9 mouse cellular contexts compared by ENCODE assay signal in the genomic region with DNA sequence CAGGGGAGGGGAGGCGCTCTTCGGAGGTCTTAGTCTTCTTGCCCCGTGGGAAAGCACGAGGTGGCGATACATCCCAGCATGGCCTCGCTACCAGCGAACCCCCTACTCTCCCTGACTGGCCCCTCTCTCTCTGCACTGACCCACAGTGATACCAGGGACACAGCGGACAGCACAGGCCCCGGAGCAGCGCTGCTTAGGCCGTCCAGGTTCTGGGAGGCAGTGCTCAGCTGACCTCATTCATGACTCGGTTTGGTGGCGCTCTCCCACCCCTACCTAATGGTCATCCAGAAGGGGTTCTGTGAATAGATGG. TPM values are rescaled to one million over a fixed set of nuclear protein-coding genes. Genes with fewer than 3 reads are reported as not detected.
DNase-seq lines count a peak whose midpoint lies in the region; ATAC-seq and TF ChIP-seq lines count a peak whose summit lies in the region.
"Had no signal": no experiment of that assay in that cellular context is flagged by ENCODE, and none has a peak within 500 bp of the region (broad histone marks: within the 10 kb centered on the region; RNA-seq: fewer than 3 reads in every experiment).

No protein-coding gene starts in this region.

- TF ChIP-seq EP300 in lung, postnatal 0 days (IDR thresholded peaks at IDR 0.05), result no peak

- H3K27me3 ChIP-seq in lung, postnatal 0 days (replicated peaks; ENCODE audit: insufficient read depth, low read length), result no peaks in the 10 kb centered on the region
- H3K27me3 ChIP-seq in hindbrain, embryonic 16.5 days (replicated peaks; ENCODE audit: control insufficient read depth, insufficient read depth, low read length), result peaks cover 5% of the 10 kb centered on the region
- H3K27me3 ChIP-seq in myocyte (ENCODE audit: control insufficient read depth, insufficient read depth, insufficient read length), result no peaks in the 10 kb centered on the region

- 68% methylated on average over 13 of the region's 13 CpGs for WGBS in lung, postnatal 0 days
- 54% methylated on average over 13 of the region's 13 CpGs for WGBS in hindbrain, embryonic 16.5 days

- peak overlapping the region; percentile 33 for H3ac ChIP-seq in myocyte (ENCODE audit: control insufficient read depth, insufficient read length)

- peaks cover 36% of the 10 kb centered on the region for H3K79me2 ChIP-seq in myocyte (ENCODE audit: control insufficient read depth, insufficient read depth)

- H3K36me3 ChIP-seq in lung, postnatal 0 days (ENCODE audit: insufficient read depth, low read length), result no peaks in the 10 kb centered on the region
- H3K36me3 ChIP-seq in hindbrain, embryonic 16.5 days (ENCODE audit: control insufficient read depth, insufficient read depth, low read length), result no peaks in the 10 kb centered on the region
- no peaks in the 10 kb centered on the region for H3K36me3 ChIP-seq in myocyte (ENCODE audit: control insufficient read depth, insufficient read depth)

- H3K9ac ChIP-seq in lung, postnatal 0 days (replicated peaks; ENCODE audit: low read depth), result no peak overlapping the region
- H3K9ac ChIP-seq in hindbrain, embryonic 16.5 days (ENCODE audit: low read depth, low read length), result peak overlapping the region; percentile 67

- peak; percentile 4 for ATAC-seq in lung, postnatal 0 days
- peak; percentile 61 for ATAC-seq in hindbrain, embryonic 16.5 days

- no peaks in the 10 kb centered on the region for H3K9me3 ChIP-seq in lung, postnatal 0 days (ENCODE audit: low read length)
- no peaks in the 10 kb centered on the region for H3K9me3 ChIP-seq in hindbrain, embryonic 16.5 days (ENCODE audit: control insufficient read depth, low read length)

- H3K4me1 ChIP-seq in lung, postnatal 0 days (ENCODE audit: insufficient read depth, low read depth, low read length), result peaks cover 3% of the 10 kb centered on the region; the same call in 1 of the 2 replicates
- H3K4me1 ChIP-seq in hindbrain, embryonic 16.5 days (ENCODE audit: control insufficient read depth, insufficient read depth, low read depth, low read length), result peaks cover 15% of the 10 kb centered on the region

- H3K4me2 ChIP-seq in lung, postnatal 0 days (replicated peaks; ENCODE audit: low read depth, low read length), result peak overlapping the region; percentile 33
- peak overlapping the region; percentile 72 for H3K4me2 ChIP-seq in hindbrain, embryonic 16.5 days (ENCODE audit: low read length)
- peak overlapping the region; percentile 87 for H3K4me2 ChIP-seq in myocyte (ENCODE audit: low read depth)

- H3K27ac ChIP-seq in lung, postnatal 0 days (ENCODE audit: low read length), result peak overlapping the region; percentile 95; the same call in 1 of the 2 replicates
- H3K27ac ChIP-seq in hindbrain, embryonic 16.5 days (ENCODE audit: low read depth, low read length), result peak overlapping the region; percentile 70

- TF ChIP-seq CTCF in lung, postnatal 0 days (IDR thresholded peaks at IDR 0.05), result 0 out of 2 replicates have a peak, but pooled peaks have one; percentile 9

- peak; percentile 12 for DNase-seq in adrenal gland, postnatal 25 days
- DNase-seq in adrenal gland, postnatal 10 days, result no peak
- DNase-seq in lung, postnatal 0 days (ENCODE audit: low spot score), result no peak
- DNase-seq in lung, postnatal 36 days, result no peak
- DNase-seq in urinary bladder, postnatal 14 days (ENCODE audit: low spot score), result no peak
- DNase-seq in ovary, postnatal 14 days (ENCODE audit: low spot score), result no peak

- H3K4me3 ChIP-seq in lung, postnatal 0 days (ENCODE audit: low read depth, low read length), result 0 out of 2 replicates have a peak overlapping the region, but pooled peaks have one; percentile 85
- peak overlapping the region; percentile 74 for H3K4me3 ChIP-seq in hindbrain, embryonic 16.5 days (ENCODE audit: low read length)
- H3K4me3 ChIP-seq in myocyte, result peak overlapping the region; percentile 97

- TF ChIP-seq POLR2A in myocyte (IDR thresholded peaks at IDR 0.05; ENCODE audit: insufficient read length, low read depth), result no peak

TF ChIP-seq in myocyte, 11 proteins besides CTCF, POLR2A, EP300 and RAD21:
- TF ChIP-seq REST (IDR thresholded peaks at IDR 0.05; ENCODE audit: insufficient read depth, insufficient read length), result no peak
- TF ChIP-seq CEBPB (IDR thresholded peaks at IDR 0.05; ENCODE audit: insufficient read depth, poor library complexity, severe bottlenecking), result no peak
- TF ChIP-seq USF1 (IDR thresholded peaks at IDR 0.05; ENCODE audit: low read depth), result no peak
- TF ChIP-seq MYOG (IDR thresholded peaks at IDR 0.05; ENCODE audit: control insufficient read depth in 1 of 3, insufficient read depth in 1 of 3, insufficient read length in 2 of 3, low read depth in 2 of 3), result no peak
- TF ChIP-seq POLR2AphosphoS2 (IDR thresholded peaks at IDR 0.05; ENCODE audit: insufficient read length, low read depth), result no peak
- TF ChIP-seq SRF (IDR thresholded peaks at IDR 0.05; ENCODE audit: control insufficient read depth, insufficient read length, low read depth), result no peak
- TF ChIP-seq TCF3 (IDR thresholded peaks at IDR 0.05; ENCODE audit: insufficient read length, low read depth), result no peak

RNA-seq across cellular contexts. Expression of gene Cnot8, which starts 0.7 kb away (rescaled TPM):
- total RNA-seq in adrenal gland, postnatal 25 days (2021), result 54.1 and 65.5 TPM in 2 replicates
- 10 to 100 TPM; 42.9 to 49.3 TPM for total RNA-seq in adrenal gland, postnatal 10 days (2021)
- polyA plus RNA-seq in lung, postnatal 0 days (2015; fragmentation: Nextera tagmentation; extraction: Ambion mirVana), result 71.2 and 71.8 TPM in 2 replicates
- 96.1 and 103 TPM in 2 replicates for polyA plus RNA-seq in hindbrain, embryonic 16.5 days (2015; fragmentation: Nextera tagmentation; extraction: Ambion mirVana)
- 51.2 TPM for polyA plus RNA-seq in myocyte (2012; fragmentation: generic; extraction: Trizol)

RNA-seq across cellular contexts. Expression of gene Gm12248, which starts 10.4 kb away (rescaled TPM):
- total RNA-seq in adrenal gland, postnatal 25 days (2021), result 1.0 and 1.7 TPM in 2 replicates
- total RNA-seq in adrenal gland, postnatal 10 days (2021), result not detected
- polyA plus RNA-seq in lung, postnatal 0 days (2015; fragmentation: Nextera tagmentation; extraction: Ambion mirVana), result 0.14 and 0.17 TPM in 2 replicates
- polyA plus RNA-seq in hindbrain, embryonic 16.5 days (2015; fragmentation: Nextera tagmentation; extraction: Ambion mirVana), result 0.13 TPM in 1 of 2 replicates, not detected in the other
- polyA plus RNA-seq in myocyte (2012; fragmentation: generic; extraction: Trizol), result 0.19 TPM
- total RNA-seq: gastrocnemius, postnatal 4 days had no signal

Comparison
In these comparisons a context has a peak if more than half of its experiments do, and no peak if none do; other contexts are left out.
1. H3K4me2 ChIP-seq: peak in every context shown above with its lines; median percentile 87 in myocyte; 72 in hindbrain, embryonic 16.5 days; 33 in lung, postnatal 0 days.